Mouse (Mus musculus) bone marrow macrophage, adult 2 months (primary cell): Measurements from ENCODE around the gene Ybx2. TPM values are rescaled to one million over a fixed set of nuclear protein-coding genes. Genes with fewer than 3 reads are reported as not detected.
"Not testable (repeated sequence)": the region's sequence is repeated elsewhere in the genome, so short reads cannot be mapped to it uniquely, and the experiment has no call there.

ENCODE experiments used
- H3K27ac ChIP-seq: 2 replicates; pipeline ENCODE4 v1.5.1; 2012; ENCODE audit warnings: low read depth, low read length; ENCODE audit not compliant: insufficient read depth
- H3K4me1 ChIP-seq: 2 replicates; pipeline ENCODE4 v1.6.1; 2012; ENCODE audit warnings: low read length; ENCODE audit not compliant: control insufficient read depth, insufficient read depth
- H3K4me3 ChIP-seq: 2 replicates; pipeline ENCODE4 v1.5.1; 2012; ENCODE audit warnings: mild to moderate bottlenecking, low read length, moderate library complexity; ENCODE audit not compliant: insufficient read depth
- CTCF ChIP-seq: IDR thresholded peaks from 2 replicates; pipeline ENCODE4 v1.5.1; 2012; ENCODE audit warnings: low read depth, mild to moderate bottlenecking, low read length, moderate library complexity
- POLR2A ChIP-seq: IDR thresholded peaks from 2 replicates; pipeline ENCODE4 v1.6.1; 2012; ENCODE audit warnings: mild to moderate bottlenecking, low read depth, low read length, borderline replicate concordance
- polyA plus RNA-seq: library from polyadenylated mRNA; stranded (reverse); fragments of >200 nt; gene quantifications from 2 replicates; pipeline ENCODE4 v1.2.4, GENCODE M21; 2012; ENCODE audit not compliant: missing spikeins, insufficient read depth, insufficient read length

The Ybx2 gene
- polyA plus RNA-seq, 1 experiment = not detected

DNA sequence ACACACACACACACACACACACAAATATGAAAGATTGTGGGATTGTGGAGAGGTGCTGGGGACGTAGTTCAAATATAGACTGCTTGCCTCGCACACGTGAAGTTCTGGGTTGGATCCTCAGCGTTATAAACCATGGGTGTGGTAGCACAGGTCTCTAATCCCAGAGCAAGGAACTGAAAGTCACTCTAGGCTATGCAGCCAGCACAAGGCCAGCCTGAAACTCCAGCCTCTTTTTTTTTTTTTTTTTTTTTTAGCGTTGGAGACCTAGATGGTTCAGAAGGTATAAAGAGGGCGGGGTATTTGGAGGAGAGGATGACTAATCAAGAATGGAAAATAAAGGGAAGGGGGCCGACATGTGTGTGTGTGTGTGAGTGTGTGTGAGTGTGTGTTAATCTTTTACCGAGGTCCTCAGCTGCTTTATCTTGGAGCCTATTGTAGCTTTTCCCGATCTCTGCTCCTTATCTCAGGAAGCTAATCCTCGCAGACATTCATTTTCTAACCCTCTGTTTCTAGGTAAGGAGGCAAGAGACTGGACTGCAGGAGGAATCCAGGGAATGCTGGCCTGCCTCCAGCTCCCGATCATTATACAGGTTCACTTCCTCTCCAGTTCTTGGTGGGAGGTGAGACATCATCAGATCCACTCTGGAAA lies 17.8 kb downstream of the Ybx2 start:
- Histone ChIP-seq H3K27ac (no peak overlapping the region), H3K4me3 (no peak overlapping the region), H3K4me1 (peaks cover 4% of the 10 kb centered on the region; the same call in 1 of the 2 replicates)
- TF ChIP-seq CTCF (no peak), POLR2A (no peak)

DNA sequence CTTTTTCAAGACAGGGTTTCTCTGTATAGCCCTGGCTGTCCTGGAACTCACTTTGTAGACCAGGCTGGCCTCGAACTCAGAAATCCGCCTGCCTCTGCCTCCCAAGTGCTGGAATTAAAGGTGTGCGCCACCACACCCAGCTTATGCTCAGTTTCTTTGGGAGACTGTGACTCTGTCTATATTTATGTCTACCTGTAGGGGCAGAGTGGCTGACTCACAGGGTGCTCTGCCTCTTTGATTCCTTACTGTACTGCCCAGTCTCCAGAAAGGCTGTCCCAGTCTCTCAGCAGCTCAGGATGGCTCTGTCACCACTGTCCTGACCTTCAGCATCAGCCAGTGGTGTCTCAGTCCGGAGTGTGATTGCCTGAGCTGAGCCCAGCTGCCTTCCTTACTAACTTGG lies 20.0 kb downstream of the Ybx2 start:
- not testable (repeated sequence) for H3K4me3 ChIP-seq, H3K4me1 ChIP-seq, H3K27ac ChIP-seq

DNA sequence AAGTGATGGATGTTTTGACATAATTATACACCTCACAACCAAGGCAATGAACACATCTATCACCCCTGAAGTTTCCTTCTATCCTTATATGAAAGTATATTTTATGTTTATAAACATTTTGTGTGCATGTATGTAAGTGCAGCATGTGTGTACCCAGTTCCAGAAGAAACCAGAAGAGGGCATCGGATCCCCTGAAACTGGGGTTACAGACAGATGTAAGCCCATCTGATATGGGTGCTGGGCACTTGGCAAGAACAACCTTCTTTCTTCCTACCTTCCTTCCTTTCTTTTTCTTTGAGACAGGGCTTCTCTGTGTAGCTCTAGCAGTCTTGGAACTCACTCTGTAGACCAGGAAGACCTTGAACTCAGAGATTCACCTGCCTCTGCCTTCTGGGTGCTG lies 20.6 kb downstream of the Ybx2 start:
- no peaks in the 10 kb centered on the region for H3K4me1 ChIP-seq
- no peak overlapping the region for H3K27ac ChIP-seq
- H3K4me3 ChIP-seq = no peak overlapping the region
- no peak for TF ChIP-seq CTCF
- TF ChIP-seq POLR2A = no peak

DNA sequence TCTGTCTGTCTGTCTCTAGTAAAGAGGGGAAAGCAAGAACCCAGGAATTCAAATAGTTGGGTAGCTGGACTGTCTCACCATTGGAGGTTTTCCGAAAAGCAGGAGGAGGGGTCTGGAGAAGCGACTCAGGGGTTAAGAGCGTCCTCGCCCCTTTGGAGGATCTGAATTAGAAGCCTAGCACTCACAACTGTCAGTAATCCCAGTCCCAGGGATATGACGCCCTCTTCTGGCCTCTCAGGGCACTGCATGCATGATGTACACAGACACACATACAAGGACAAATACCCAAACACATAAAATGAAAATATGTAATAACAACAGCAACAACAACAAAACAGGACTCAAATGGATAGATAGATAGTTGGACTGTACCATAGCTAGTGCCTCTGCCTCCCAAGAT lies 25.0 kb downstream of the Ybx2 start:
- Histone ChIP-seq H3K27ac (no peak overlapping the region), H3K4me3 (no peak overlapping the region), H3K4me1 (no peaks in the 10 kb centered on the region)
- TF ChIP-seq CTCF (peak; percentile 54; the same call in 1 of the 2 replicates), POLR2A (no peak)

DNA sequence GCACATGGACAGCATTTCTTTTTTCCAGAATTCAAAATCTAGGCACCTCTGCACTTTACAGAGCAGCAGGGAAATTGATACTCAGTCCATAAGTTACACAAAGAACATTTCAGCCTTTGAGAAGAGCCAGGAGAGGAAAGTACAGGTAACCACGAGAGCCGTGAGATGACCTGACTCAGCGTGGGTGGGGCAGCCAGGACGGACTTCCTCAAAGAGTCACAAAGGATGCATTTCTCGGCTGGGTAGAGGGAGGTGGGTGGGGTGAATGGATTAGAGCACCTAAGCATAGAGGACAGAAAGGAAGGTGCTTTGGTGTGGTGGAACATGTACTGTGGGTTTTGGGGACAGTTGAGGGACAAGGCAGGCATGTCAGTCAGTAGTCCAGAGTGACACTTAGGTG lies 26.2 kb downstream of the Ybx2 start:
- Histone ChIP-seq H3K4me3 (no peak overlapping the region), H3K27ac (no peak overlapping the region), H3K4me1 (no peaks in the 10 kb centered on the region)
- TF ChIP-seq CTCF (no peak), POLR2A (no peak)

DNA sequence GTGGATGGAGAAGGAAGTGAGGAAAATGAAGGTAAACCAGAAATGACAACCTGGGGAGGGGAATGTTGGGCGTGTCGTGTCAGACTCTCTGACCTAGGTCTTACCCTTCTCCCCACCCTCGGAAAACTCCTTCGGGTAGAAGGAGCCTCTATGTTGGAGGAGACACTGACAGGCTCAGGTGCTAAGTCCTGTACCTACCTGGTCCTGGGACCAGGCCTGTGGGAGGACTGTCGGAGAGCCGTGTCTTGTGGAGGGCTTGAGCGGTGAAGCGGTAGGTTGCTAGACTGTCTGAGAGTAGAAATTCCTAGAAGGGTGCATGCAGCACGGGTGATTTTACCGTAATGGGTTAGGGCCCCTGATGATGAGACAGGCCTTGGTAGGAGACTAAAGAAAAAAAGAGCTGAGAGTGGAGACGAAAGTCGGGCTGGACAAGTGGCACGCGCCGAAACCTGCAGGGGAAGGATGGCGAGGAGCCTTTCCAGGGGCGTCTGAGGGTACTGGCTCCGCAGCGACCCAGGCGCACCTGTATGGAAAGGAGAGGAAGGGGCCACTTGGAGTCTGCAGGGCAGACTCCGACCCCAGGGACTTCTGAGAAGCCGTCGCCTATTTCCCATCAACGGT lies 29.2 kb downstream of the Ybx2 start, which contains the start of gene Cldn7:
TSS of gene Cldn7 (plus strand) at position 130 of the 621 bp plus-strand sequence.
- H3K4me3 ChIP-seq = no peak within 1 kb of the TSS
- TF ChIP-seq CTCF (no peak), POLR2A (no peak)
- H3K27ac ChIP-seq = no peak within 1 kb of the TSS
- no peaks in the 10 kb centered on the region for H3K4me1 ChIP-seq

DNA sequence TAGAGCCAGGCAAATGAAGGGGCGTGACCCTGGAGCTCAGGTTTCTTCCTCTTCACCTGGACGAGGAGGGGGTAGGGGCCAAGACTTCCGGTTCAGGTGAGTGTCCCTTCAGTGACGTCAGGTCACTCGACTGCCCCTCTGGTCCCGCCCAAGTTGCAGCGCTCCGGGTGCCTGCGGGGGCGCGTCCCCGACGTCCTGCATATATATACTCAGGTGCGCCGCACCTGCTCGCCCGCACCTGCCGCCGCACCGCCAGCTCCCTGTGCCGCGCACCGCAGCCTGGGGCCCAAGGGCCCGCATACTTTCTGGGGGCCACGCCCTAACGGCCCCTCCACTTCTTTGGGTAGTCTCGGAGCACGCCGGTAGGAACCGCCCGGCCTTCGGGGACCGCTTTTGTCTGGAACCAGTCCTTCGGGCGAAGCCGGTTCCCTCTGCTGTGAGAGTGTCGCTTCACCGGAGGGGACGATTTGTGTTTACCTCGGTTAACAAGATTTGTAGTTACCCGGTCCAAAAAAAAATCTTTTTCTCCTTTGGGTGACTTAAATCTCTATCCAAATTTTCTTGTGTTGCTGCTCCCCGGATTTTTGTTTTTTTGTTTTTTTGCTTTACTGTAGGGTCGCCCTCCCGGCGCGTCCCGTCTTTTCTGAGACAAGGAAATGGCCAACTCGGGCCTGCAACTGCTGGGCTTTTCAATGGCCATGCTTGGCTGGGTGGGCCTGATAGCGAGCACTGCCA lies 29.8 kb downstream of the Ybx2 start:
- peak overlapping the region; percentile 43; the same call in 1 of the 2 replicates for H3K4me3 ChIP-seq
- TF ChIP-seq CTCF = no peak
- no peak for TF ChIP-seq POLR2A
- no peaks in the 10 kb centered on the region for H3K4me1 ChIP-seq
- no peak overlapping the region for H3K27ac ChIP-seq

DNA sequence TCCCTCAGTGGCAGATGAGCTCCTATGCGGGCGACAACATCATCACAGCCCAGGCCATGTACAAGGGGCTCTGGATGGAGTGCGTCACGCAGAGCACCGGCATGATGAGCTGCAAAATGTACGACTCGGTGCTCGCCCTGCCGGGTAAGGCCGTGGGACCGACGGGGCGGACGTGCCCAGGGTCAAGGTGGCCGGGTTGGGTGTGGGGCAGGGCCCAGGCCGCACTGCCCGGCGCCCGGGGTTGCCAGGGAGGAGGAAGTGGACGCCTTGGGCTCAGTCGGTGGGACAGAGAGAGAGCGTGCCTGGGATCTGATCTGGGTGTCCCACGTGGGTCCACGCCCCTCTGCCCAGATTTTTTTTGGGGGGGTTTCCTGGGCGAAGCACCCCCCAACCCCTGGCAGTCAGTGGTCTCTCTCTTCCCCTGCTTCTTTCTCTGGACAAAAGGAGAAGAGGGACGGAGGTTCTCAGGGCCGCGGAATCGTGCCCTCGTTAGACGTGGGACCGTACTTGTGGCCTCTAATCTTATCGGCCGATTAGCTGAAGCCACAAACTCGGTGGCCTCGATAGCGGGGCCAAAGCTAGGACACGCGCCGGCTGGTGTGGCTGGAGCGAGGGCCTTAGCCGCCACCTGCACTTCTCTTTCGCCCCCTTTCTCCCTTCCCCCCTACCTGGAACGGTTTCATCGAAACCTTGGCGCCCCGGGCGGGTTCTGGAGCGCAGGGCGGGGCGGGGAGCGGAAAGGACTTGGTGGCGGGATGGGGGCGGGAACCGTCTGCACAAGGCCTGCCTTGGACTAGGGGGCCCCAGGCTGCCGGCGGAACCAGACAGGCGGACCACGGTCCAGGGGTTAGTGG lies 30.6 kb downstream of the Ybx2 start:
- no peaks in the 10 kb centered on the region for H3K4me1 ChIP-seq
- peak overlapping the region; percentile 43 for H3K4me3 ChIP-seq
- no peak for TF ChIP-seq CTCF
- TF ChIP-seq POLR2A = no peak
- no peak overlapping the region for H3K27ac ChIP-seq

DNA sequence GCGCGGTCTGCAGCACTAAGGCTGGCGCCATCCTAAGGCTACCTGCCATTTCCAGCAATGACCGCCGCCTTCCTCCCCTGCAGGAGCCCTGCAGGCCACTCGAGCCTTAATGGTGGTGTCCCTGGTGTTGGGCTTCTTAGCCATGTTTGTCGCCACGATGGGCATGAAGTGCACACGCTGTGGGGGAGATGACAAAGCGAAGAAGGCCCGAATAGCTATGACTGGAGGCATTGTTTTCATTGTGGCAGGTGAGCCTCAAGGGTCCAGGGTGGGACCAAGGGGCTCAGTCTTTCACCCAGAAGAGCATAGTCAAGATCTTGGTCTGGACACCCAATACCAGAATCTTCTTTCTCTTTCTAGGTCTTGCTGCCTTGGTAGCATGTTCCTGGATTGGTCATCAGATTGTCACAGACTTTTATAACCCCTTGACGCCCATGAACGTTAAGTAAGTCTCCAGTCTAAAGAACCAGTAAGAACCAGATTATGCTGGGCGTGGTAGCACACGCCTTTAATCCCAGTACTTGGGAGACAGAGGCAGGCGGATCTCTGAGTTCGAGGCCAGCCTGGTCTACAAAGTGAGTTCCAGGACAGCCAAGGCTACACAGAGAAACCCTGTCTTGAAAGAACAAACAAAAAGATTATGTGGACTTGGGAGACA lies 31.4 kb downstream of the Ybx2 start:
- H3K4me1 ChIP-seq = no peaks in the 10 kb centered on the region
- TF ChIP-seq POLR2A = no peak
- no peak for TF ChIP-seq CTCF
- H3K27ac ChIP-seq = no peak overlapping the region
- H3K4me3 ChIP-seq = no peak overlapping the region; the same call in 1 of the 2 replicates
